Mouse (Mus musculus) adrenal gland, postnatal 36 days (tissue): ENCODE data around the gene Gm20388. TPM values are rescaled to one million over a fixed set of nuclear protein-coding genes. Genes with fewer than 3 reads are reported as not detected.

Experiments
- DNase-seq, 2 experiments: peaks; one replicate each; pipeline ENCODE4 v3.0.0; 2021; ENCODE audit warnings: mixed read lengths in 1 of 2
- total RNA-seq, 2 experiments: library from RNA; stranded (reverse); gene quantifications; 2 replicates each; pipeline ENCODE4 v1.2.3; 2021

Gene Gm20388
- total RNA-seq, 2 experiments from 2014 or later: 2.4 to 7.4 TPM

GRCm38 (mm10) chr8:120393871-120394275 lies 483.2 kb downstream of the Gm20388 start:
- peak; percentile 50 for DNase-seq

GRCm38 (mm10) chr8:120395892-120396291 lies 485.3 kb downstream of the Gm20388 start:
- DNase-seq: no peak

GRCm38 (mm10) chr8:120396756-120397155 lies 486.1 kb downstream of the Gm20388 start:
- no peak for DNase-seq

- DNase-seq: no peak
Measured at GRCm38 (mm10) chr8:120397444-120398411, 487.1 kb downstream of the Gm20388 start.

GRCm38 (mm10) chr8:120399212-120399934 lies 488.7 kb downstream of the Gm20388 start:
- no peak for DNase-seq

GRCm38 (mm10) chr8:120401216-120401615 lies 490.6 kb downstream of the Gm20388 start:
- no peak for DNase-seq

- no peak for DNase-seq
Measured at GRCm38 (mm10) chr8:120401712-120402111, 491.1 kb downstream of the Gm20388 start.

- DNase-seq: no peak
Measured at GRCm38 (mm10) chr8:120403606-120404269, 493.1 kb downstream of the Gm20388 start.

- peak; percentile 67 to 77 for DNase-seq
Measured at GRCm38 (mm10) chr8:120404609-120405036, 494.0 kb downstream of the Gm20388 start.

- no peak for DNase-seq
Measured at GRCm38 (mm10) chr8:120406008-120406632, 495.5 kb downstream of the Gm20388 start.

- peak in 1 of 2 experiments; percentile 47 for DNase-seq
Measured at GRCm38 (mm10) chr8:120407701-120408240, 497.1 kb downstream of the Gm20388 start.

GRCm38 (mm10) chr8:120408241-120409215 lies 497.9 kb downstream of the Gm20388 start:
- no peak for DNase-seq

GRCm38 (mm10) chr8:120409371-120410013 lies 498.9 kb downstream of the Gm20388 start:
- peak in 1 of 2 experiments; percentile 34 for DNase-seq

GRCm38 (mm10) chr8:120411059-120411458 lies 500.4 kb downstream of the Gm20388 start:
- no peak for DNase-seq

- DNase-seq: no peak
Measured at GRCm38 (mm10) chr8:120411862-120412261, 501.2 kb downstream of the Gm20388 start.

- no peak for DNase-seq
Measured at GRCm38 (mm10) chr8:120412357-120412756, 501.7 kb downstream of the Gm20388 start.

GRCm38 (mm10) chr8:120412911-120413625 lies 502.4 kb downstream of the Gm20388 start:
- DNase-seq: no peak

GRCm38 (mm10) chr8:120413626-120413988 lies 503.0 kb downstream of the Gm20388 start:
- DNase-seq: no peak

GRCm38 (mm10) chr8:120414216-120414615 lies 503.6 kb downstream of the Gm20388 start:
- DNase-seq: no peak
